In genomic region chr2:25328440-25328839, GRCm38 (mm10) we compare ENCODE assay signal across 10 mouse cellular contexts. TPM values are rescaled to one million over a fixed set of nuclear protein-coding genes. Genes with fewer than 3 reads are reported as not detected.
DNase-seq lines count a peak whose midpoint lies in the region; ATAC-seq and TF ChIP-seq lines count a peak whose summit lies in the region.
"Had no signal": no experiment of that assay in that cellular context is flagged by ENCODE, and none has a peak within 500 bp of the region (broad histone marks: within the 10 kb centered on the region; RNA-seq: fewer than 3 reads in every experiment).

No protein-coding gene starts in this region.

- H3K9me3 ChIP-seq in midbrain, embryonic 10.5 days (replicated peaks) = no peaks in the 10 kb centered on the region
- no peaks in the 10 kb centered on the region for H3K9me3 ChIP-seq in midbrain, embryonic 16.5 days (replicated peaks; ENCODE audit: control insufficient read depth, low read length, poor library complexity, severe bottlenecking)
- no peaks in the 10 kb centered on the region for H3K9me3 ChIP-seq in liver, postnatal 0 days (ENCODE audit: low read length)
- H3K9me3 ChIP-seq: neural tube, embryonic 13.5 days had no signal

- no peak overlapping the region for H3K4me2 ChIP-seq in midbrain, embryonic 16.5 days (ENCODE audit: low read length)
- H3K4me2 ChIP-seq in liver, postnatal 0 days (ENCODE audit: low read depth, low read length) = no peak overlapping the region
- H3K4me2 ChIP-seq: neural tube, embryonic 13.5 days had no signal

- peak; percentile 70 for TF ChIP-seq CTCF in liver, postnatal 0 days (IDR thresholded peaks at IDR 0.05; ENCODE audit: low read depth)

- TF ChIP-seq EP300 in liver, postnatal 0 days (IDR thresholded peaks at IDR 0.05; ENCODE audit: low read depth) = no peak

- H3K27ac ChIP-seq in midbrain, embryonic 10.5 days (replicated peaks) = no peak overlapping the region
- H3K27ac ChIP-seq in midbrain, embryonic 16.5 days (ENCODE audit: low read length) = no peak overlapping the region
- H3K27ac ChIP-seq in liver, postnatal 0 days (ENCODE audit: low read depth) = no peak overlapping the region
- H3K27ac ChIP-seq: neural tube, embryonic 13.5 days had no signal

- H3K27me3 ChIP-seq in midbrain, embryonic 10.5 days (ENCODE audit: low read depth, poor library complexity, severe bottlenecking) = no peaks in the 10 kb centered on the region
- H3K27me3 ChIP-seq in midbrain, embryonic 16.5 days (ENCODE audit: control insufficient read depth, insufficient read depth, low read depth, low read length) = no peaks in the 10 kb centered on the region
- no peaks in the 10 kb centered on the region for H3K27me3 ChIP-seq in liver, postnatal 0 days (ENCODE audit: insufficient read depth, low read length)

- no peak overlapping the region for H3K9ac ChIP-seq in midbrain, embryonic 16.5 days (ENCODE audit: low read depth, low read length)
- no peak overlapping the region for H3K9ac ChIP-seq in liver, postnatal 0 days (replicated peaks)
- H3K9ac ChIP-seq: neural tube, embryonic 13.5 days had no signal

- no peak overlapping the region for H3K4me3 ChIP-seq in midbrain, embryonic 10.5 days
- no peak overlapping the region for H3K4me3 ChIP-seq in midbrain, embryonic 16.5 days (ENCODE audit: low read depth, low read length)
- no peak overlapping the region for H3K4me3 ChIP-seq in liver, postnatal 0 days (ENCODE audit: low read depth, low read length)
- H3K4me3 ChIP-seq: neural tube, embryonic 13.5 days had no signal

- H3K36me3 ChIP-seq in midbrain, embryonic 10.5 days = peaks cover under 1% of the 10 kb centered on the region; the same call in 1 of the 2 replicates
- no peaks in the 10 kb centered on the region for H3K36me3 ChIP-seq in midbrain, embryonic 16.5 days (ENCODE audit: control insufficient read depth, insufficient read depth, low read length)
- H3K36me3 ChIP-seq in liver, postnatal 0 days (replicated peaks; ENCODE audit: insufficient read depth, low read length) = no peaks in the 10 kb centered on the region
- H3K36me3 ChIP-seq: neural tube, embryonic 13.5 days had no signal

- peaks cover 14% of the 10 kb centered on the region for H3K4me1 ChIP-seq in midbrain, embryonic 10.5 days
- peaks cover 10% of the 10 kb centered on the region for H3K4me1 ChIP-seq in midbrain, embryonic 16.5 days (ENCODE audit: control insufficient read depth, insufficient read depth, low read length)
- H3K4me1 ChIP-seq in liver, postnatal 0 days (ENCODE audit: insufficient read depth) = peaks cover 15% of the 10 kb centered on the region

- ATAC-seq in midbrain, embryonic 16.5 days = no peak
- no peak for ATAC-seq in liver, postnatal 0 days

- 40% methylated on average over 7 of the region's 7 CpGs for WGBS in midbrain, embryonic 10.5 days
- 33% methylated on average over 7 of the region's 7 CpGs for WGBS in midbrain, embryonic 16.5 days
- WGBS in liver, postnatal 0 days (ENCODE audit: insufficient replicate concordance) = 34% methylated on average over 7 of the region's 7 CpGs

- peak; percentile 54 for DNase-seq in cerebellum, adult 8-10 months
- no peak for DNase-seq in cerebellum, adult 11-12 months
- peak; percentile 36 for DNase-seq in midbrain, embryonic 10.5 days (ENCODE audit: low spot score)
- peak; percentile 24 for DNase-seq in c-Kit-negative CD71-positive TER-119-positive erythroid progenitor cells, embryonic 14.5 days (ENCODE audit: low read depth, low spot score)
- DNase-seq in liver, postnatal 0 days = peak; percentile 45
- no peak for DNase-seq in urinary bladder, postnatal 4 days (ENCODE audit: low spot score in 2 of 2)
- DNase-seq in spleen, adult 12 weeks (ENCODE audit: low spot score) = no peak

RNA-seq across cellular contexts. Expression of gene Man1b1, which starts 3.7 kb away (rescaled TPM):
- 55.6 and 62.8 TPM in 2 replicates for polyA plus RNA-seq in midbrain, embryonic 10.5 days (2016; fragmentation: Nextera tagmentation; extraction: Ambion mirVana)
- polyA plus RNA-seq in midbrain, embryonic 16.5 days (2015; fragmentation: Nextera tagmentation; extraction: Ambion mirVana) = 50.7 and 51.0 TPM in 2 replicates
- 15.7 and 16.5 TPM in 2 replicates for polyA plus RNA-seq in liver, postnatal 0 days (2015; fragmentation: Nextera tagmentation; extraction: Ambion mirVana)

RNA-seq across cellular contexts. Expression of gene Grin1, which starts 9.5 kb away (rescaled TPM):
- 1.5 and 1.8 TPM in 2 replicates for polyA plus RNA-seq in midbrain, embryonic 10.5 days (2016; fragmentation: Nextera tagmentation; extraction: Ambion mirVana)
- 44.0 and 52.7 TPM in 2 replicates for polyA plus RNA-seq in midbrain, embryonic 16.5 days (2015; fragmentation: Nextera tagmentation; extraction: Ambion mirVana)
- not detected in 2 replicates for polyA plus RNA-seq in liver, postnatal 0 days (2015; fragmentation: Nextera tagmentation; extraction: Ambion mirVana)

RNA-seq across cellular contexts. Expression of gene Dpp7, which starts 27.7 kb away (rescaled TPM):
- 16.2 and 20.2 TPM in 2 replicates for polyA plus RNA-seq in midbrain, embryonic 10.5 days (2016; fragmentation: Nextera tagmentation; extraction: Ambion mirVana)
- polyA plus RNA-seq in midbrain, embryonic 16.5 days (2015; fragmentation: Nextera tagmentation; extraction: Ambion mirVana) = 22.6 and 26.2 TPM in 2 replicates
- 12.8 and 15.4 TPM in 2 replicates for polyA plus RNA-seq in liver, postnatal 0 days (2015; fragmentation: Nextera tagmentation; extraction: Ambion mirVana)

RNA-seq across cellular contexts. Expression of gene Uap1l1, which starts 37.0 kb away (rescaled TPM):
- polyA plus RNA-seq in midbrain, embryonic 10.5 days (2016; fragmentation: Nextera tagmentation; extraction: Ambion mirVana) = 6.0 and 8.4 TPM in 2 replicates
- polyA plus RNA-seq in midbrain, embryonic 16.5 days (2015; fragmentation: Nextera tagmentation; extraction: Ambion mirVana) = 4.6 and 5.2 TPM in 2 replicates
- polyA plus RNA-seq in liver, postnatal 0 days (2015; fragmentation: Nextera tagmentation; extraction: Ambion mirVana) = 18.7 and 19.4 TPM in 2 replicates

RNA-seq across cellular contexts. Expression of gene Lrrc26, which starts 38.7 kb away (rescaled TPM):
- polyA plus RNA-seq in midbrain, embryonic 10.5 days (2016; fragmentation: Nextera tagmentation; extraction: Ambion mirVana) = not detected in 2 replicates
- polyA plus RNA-seq in midbrain, embryonic 16.5 days (2015; fragmentation: Nextera tagmentation; extraction: Ambion mirVana) = not detected in 2 replicates
- polyA plus RNA-seq in liver, postnatal 0 days (2015; fragmentation: Nextera tagmentation; extraction: Ambion mirVana) = not detected in 2 replicates
- polyA plus RNA-seq: intestine, embryonic 14.5 days; neural tube, embryonic 13.5 days had no signal

Comparison
In these comparisons a context has a peak if more than half of its experiments do, and no peak if none do; other contexts are left out.
1. DNase-seq: peak in cerebellum, adult 8-10 months (single experiment), midbrain, embryonic 10.5 days (single experiment), c-Kit-negative CD71-positive TER-119-positive erythroid progenitor cells, embryonic 14.5 days (single experiment) and liver, postnatal 0 days (single experiment); none in cerebellum, adult 11-12 months (single experiment), urinary bladder, postnatal 4 days (0 of 2) and spleen, adult 12 weeks (single experiment).
2. RNA of gene Grin1, which starts 9.5 kb away (polyA plus RNA-seq): 44.0 to 52.7 TPM in midbrain, embryonic 16.5 days; 1.5 to 1.8 TPM in midbrain, embryonic 10.5 days and not detected in liver, postnatal 0 days; every median in the first group is over 10 times any median in the second.